Comparison of ENCODE assay signal across 21 mouse cellular contexts in genomic region chr12:53822881-53823280, GRCm38 (mm10).
A peak's percentile ranks its signal among the peaks of the same experiment; 100 is the strongest.
DNase-seq lines count a peak whose midpoint lies in the region; ATAC-seq and TF ChIP-seq lines count a peak whose summit lies in the region.
"Had no signal": no experiment of that assay in that cellular context is flagged by ENCODE, and none has a peak within 500 bp of the region (broad histone marks: within the 10 kb centered on the region; RNA-seq: fewer than 3 reads in every experiment).

No protein-coding gene starts in this region.

- H3K4me2 ChIP-seq in forebrain, embryonic 12.5 days = no peak overlapping the region
- no peak overlapping the region for H3K4me2 ChIP-seq in neural tube, embryonic 13.5 days
- H3K4me2 ChIP-seq: heart, embryonic 11.5 days; hindbrain, embryonic 14.5 days had no signal

- WGBS in forebrain, embryonic 10.5 days = 75% methylated on average over 4 of the region's 4 CpGs
- WGBS in forebrain, embryonic 12.5 days = 32% methylated on average over 4 of the region's 4 CpGs
- WGBS in heart, embryonic 10.5 days = 78% methylated on average over 4 of the region's 4 CpGs
- WGBS in neural tube, embryonic 13.5 days = 62% methylated on average over 4 of the region's 4 CpGs
- 94% methylated on average over 4 of the region's 4 CpGs for WGBS in cerebellum, adult 2 months

- TF ChIP-seq CTCF in cerebellum, adult 2 months (IDR thresholded peaks at IDR 0.05; ENCODE audit: borderline replicate concordance, insufficient read depth, low read depth, low read length) = no peak

- H3K9me3 ChIP-seq in forebrain, embryonic 10.5 days = no peaks in the 10 kb centered on the region
- H3K9me3 ChIP-seq in forebrain, embryonic 12.5 days = no peaks in the 10 kb centered on the region
- H3K9me3 ChIP-seq in heart, embryonic 10.5 days = no peaks in the 10 kb centered on the region
- no peaks in the 10 kb centered on the region for H3K9me3 ChIP-seq in neural tube, embryonic 13.5 days
- H3K9me3 ChIP-seq: hindbrain, embryonic 10.5 days had no signal

- no peaks in the 10 kb centered on the region for H3K27me3 ChIP-seq in forebrain, embryonic 10.5 days (ENCODE audit: poor library complexity, severe bottlenecking)
- H3K27me3 ChIP-seq in forebrain, embryonic 12.5 days = no peaks in the 10 kb centered on the region
- H3K27me3 ChIP-seq in heart, embryonic 10.5 days (ENCODE audit: insufficient read depth, poor library complexity, severe bottlenecking) = no peaks in the 10 kb centered on the region
- H3K27me3 ChIP-seq in neural tube, embryonic 13.5 days = no peaks in the 10 kb centered on the region
- no peaks in the 10 kb centered on the region for H3K27me3 ChIP-seq in cerebellum, adult 2 months (ENCODE audit: control insufficient read depth, insufficient read depth, low read length)

- H3K4me3 ChIP-seq in forebrain, embryonic 10.5 days = no peak overlapping the region
- H3K4me3 ChIP-seq in forebrain, embryonic 12.5 days (replicated peaks) = no peak overlapping the region
- no peak overlapping the region for H3K4me3 ChIP-seq in heart, embryonic 10.5 days
- H3K4me3 ChIP-seq in neural tube, embryonic 13.5 days = no peak overlapping the region
- H3K4me3 ChIP-seq in cerebellum, adult 2 months (replicated peaks; ENCODE audit: insufficient read depth, low read depth, low read length) = no peak overlapping the region
- H3K4me3 ChIP-seq: gastrocnemius, adult 2 months; hindbrain, embryonic 10.5 days had no signal

- DNase-seq in forebrain, embryonic 10.5 days (ENCODE audit: extremely low spot score, low spot score) = no peak
- DNase-seq in heart, embryonic 10.5 days (ENCODE audit: low spot score) = peak; percentile 28
- no peak for DNase-seq in heart, postnatal 25 days (ENCODE audit: low spot score)
- no peak for DNase-seq in neural tube, embryonic 10.5 days (ENCODE audit: extremely low spot score, low spot score)
- no peak for DNase-seq in cerebellum, adult 2 months
- DNase-seq: adrenal gland, adult 8-10 months; adrenal gland, postnatal 25 days; cerebellum, adult 11-12 months; cerebellum, adult 9-10 months; cerebellum, postnatal 14 days; forebrain, postnatal 0 days; gastrocnemius, adult 2 months; gastrocnemius, postnatal 14 days; heart, adult 18-20 months; heart, postnatal 36 days had no signal

- 0 out of 2 replicates have a peak overlapping the region, but pooled peaks have one; percentile 25 for H3K27ac ChIP-seq in forebrain, embryonic 10.5 days
- no peak overlapping the region for H3K27ac ChIP-seq in forebrain, embryonic 12.5 days
- H3K27ac ChIP-seq in heart, embryonic 10.5 days = no peak overlapping the region
- 0 out of 2 replicates have a peak overlapping the region, but pooled peaks have one; percentile 1 for H3K27ac ChIP-seq in neural tube, embryonic 13.5 days (replicated peaks)
- H3K27ac ChIP-seq in cerebellum, adult 2 months (ENCODE audit: insufficient read depth, low read length) = no peak overlapping the region
- H3K27ac ChIP-seq: gastrocnemius, adult 2 months; hindbrain, embryonic 10.5 days; hindbrain, embryonic 14.5 days had no signal

- H3K9ac ChIP-seq in forebrain, embryonic 12.5 days = no peak overlapping the region
- no peak overlapping the region for H3K9ac ChIP-seq in neural tube, embryonic 13.5 days
- H3K9ac ChIP-seq: forebrain, postnatal 0 days; hindbrain, embryonic 14.5 days had no signal

- intact Hi-C loops in heart, postnatal 25 days (cut with DNase I) = no loop called here

- H3K36me3 ChIP-seq in forebrain, embryonic 10.5 days (replicated peaks) = no peaks in the 10 kb centered on the region
- no peaks in the 10 kb centered on the region for H3K36me3 ChIP-seq in forebrain, embryonic 12.5 days (replicated peaks)
- H3K36me3 ChIP-seq in heart, embryonic 10.5 days = no peaks in the 10 kb centered on the region
- no peaks in the 10 kb centered on the region for H3K36me3 ChIP-seq in neural tube, embryonic 13.5 days
- H3K36me3 ChIP-seq: hindbrain, embryonic 10.5 days had no signal

- no peak for ATAC-seq in forebrain, embryonic 12.5 days (ENCODE audit: low FRiP score)
- ATAC-seq in neural tube, embryonic 13.5 days (ENCODE audit: low read depth) = no peak
- ATAC-seq: activated CD4-positive, CD25-positive, alpha-beta regulatory T cell, adult 4 months; forebrain, postnatal 0 days had no signal

- peaks cover 32% of the 10 kb centered on the region for H3K4me1 ChIP-seq in forebrain, embryonic 10.5 days
- peaks cover 30% of the 10 kb centered on the region for H3K4me1 ChIP-seq in forebrain, embryonic 12.5 days
- H3K4me1 ChIP-seq in heart, embryonic 10.5 days = no peaks in the 10 kb centered on the region
- H3K4me1 ChIP-seq in neural tube, embryonic 13.5 days (replicated peaks) = peaks cover 38% of the 10 kb centered on the region
- no peaks in the 10 kb centered on the region for H3K4me1 ChIP-seq in cerebellum, adult 2 months (ENCODE audit: control insufficient read depth, insufficient read depth, low read length)

- no peak for TF ChIP-seq POLR2A in cerebellum, adult 2 months (IDR thresholded peaks at IDR 0.05; ENCODE audit: borderline replicate concordance, insufficient read depth, low read length)

Comparison
In these comparisons a context has a peak if more than half of its experiments do, and no peak if none do; other contexts are left out.
1. H3K27ac ChIP-seq: peak in forebrain, embryonic 10.5 days (single experiment) and neural tube, embryonic 13.5 days (single experiment); none in forebrain, embryonic 12.5 days (single experiment), heart, embryonic 10.5 days (single experiment) and cerebellum, adult 2 months (single experiment).